Mouse (Mus musculus) neural tube, embryonic 12.5 days (tissue): ENCODE measurements around the gene 1810013L24Rik. TPM values are rescaled to one million over a fixed set of nuclear protein-coding genes. Genes with fewer than 3 reads are reported as not detected.
"Not testable (repeated sequence)": the region's sequence is repeated elsewhere in the genome, so short reads cannot be mapped to it uniquely, and the experiment has no call there.

Experiments
- ATAC-seq: fragments of 200-750 bp; cut with Nextera tagmentation; 2 replicates; pipeline ENCODE4 v1.8.0; 2017; ENCODE audit warnings: low read depth, mild to moderate bottlenecking, moderate TSS enrichment, moderate library complexity; ENCODE audit not compliant: low FRiP score
- H3K27ac ChIP-seq: fragments of 300-500 bp; sonication (generic); 2 replicates; pipeline ENCODE4 v1.5.1; 2016
- H3K27me3 ChIP-seq: fragments of 300-500 bp; sonication (generic); replicated peaks from 2 replicates; pipeline ENCODE4 v1.6.1; 2016; ENCODE audit warnings: mild to moderate bottlenecking
- H3K36me3 ChIP-seq: fragments of 300-500 bp; sonication (generic); 2 replicates; pipeline ENCODE4 v1.6.1; 2016; ENCODE audit warnings: mild to moderate bottlenecking
- H3K4me1 ChIP-seq: fragments of 300-500 bp; sonication (generic); 2 replicates; pipeline ENCODE4 v1.6.1; 2016
- H3K4me2 ChIP-seq: fragments of 300-500 bp; sonication (generic); replicated peaks from 2 replicates; pipeline ENCODE4 v1.6.1; 2016; ENCODE audit warnings: mild to moderate bottlenecking
- H3K4me3 ChIP-seq: fragments of 300-500 bp; sonication (generic); 2 replicates; pipeline ENCODE4 v1.5.1; 2016
- H3K9ac ChIP-seq: fragments of 300-500 bp; sonication (generic); 2 replicates; pipeline ENCODE4 v1.6.1; 2016; ENCODE audit warnings: mild to moderate bottlenecking
- H3K9me3 ChIP-seq: fragments of 300-500 bp; sonication (generic); 2 replicates; pipeline ENCODE4 v1.6.1; 2016; ENCODE audit warnings: mild to moderate bottlenecking
- WGBS: fragments of 180-500 bp; shearing (Covaris S2); methylation state at CpG from one replicate; pipeline ENCODE4 v1.1.7; 2016; 5-methylcytosine and 5-hydroxymethylcytosine counted together
- polyA plus RNA-seq: library from polyadenylated mRNA; unstranded; fragments of >200 nt; fragmentation: Nextera tagmentation; extraction: Ambion mirVana; gene quantifications from 2 replicates; pipeline ENCODE4 v1.2.1, GENCODE M21; 2016

1810013L24Rik gene
- polyA plus RNA-seq, 1 experiment from 2014 or later = 45.0 TPM

- 91% methylated on average over 6 of the region's 6 CpGs for WGBS
- H3K9me3 ChIP-seq = no peaks in the 10 kb centered on the region
- H3K9ac ChIP-seq = no peak overlapping the region
- no peaks in the 10 kb centered on the region for H3K4me1 ChIP-seq
- no peak overlapping the region for H3K4me2 ChIP-seq
- H3K36me3 ChIP-seq = no peaks in the 10 kb centered on the region; the same call in 1 of the 2 replicates
- H3K4me3 ChIP-seq = no peak overlapping the region
- ATAC-seq = no peak
- H3K27ac ChIP-seq = no peak overlapping the region
- H3K27me3 ChIP-seq = no peaks in the 10 kb centered on the region
Observed at GRCm38 (mm10) chr16:8871376-8871775, 41.5 kb downstream of the 1810013L24Rik start.

GRCm38 (mm10) chr16:8872019-8872418, 42.1 kb downstream of the 1810013L24Rik start:
- no peaks in the 10 kb centered on the region for H3K4me1 ChIP-seq
- H3K4me2 ChIP-seq = no peak overlapping the region
- 42% methylated on average over 5 of the region's 5 CpGs for WGBS
- no peak overlapping the region for H3K9ac ChIP-seq
- H3K4me3 ChIP-seq = no peak overlapping the region
- ATAC-seq = no peak
- H3K27ac ChIP-seq = no peak overlapping the region
- no peaks in the 10 kb centered on the region for H3K27me3 ChIP-seq
- no peaks in the 10 kb centered on the region for H3K9me3 ChIP-seq
- H3K36me3 ChIP-seq = no peaks in the 10 kb centered on the region

- Histone ChIP-seq H3K4me2 (no peak overlapping the region), H3K9ac (no peak overlapping the region), H3K4me1 (no peaks in the 10 kb centered on the region), H3K36me3 (no peaks in the 10 kb centered on the region), H3K4me3 (no peak overlapping the region), H3K27ac (no peak overlapping the region), H3K27me3 (no peaks in the 10 kb centered on the region), H3K9me3 (no peaks in the 10 kb centered on the region)
- WGBS = 64% methylated on average over 3 of the region's 3 CpGs
- no peak for ATAC-seq
Observed at GRCm38 (mm10) chr16:8872486-8872885, 42.6 kb downstream of the 1810013L24Rik start.

- Histone ChIP-seq H3K27me3 (no peaks in the 10 kb centered on the region), H3K4me3 (no peak overlapping the region), H3K4me2 (no peak overlapping the region), H3K9ac (no peak overlapping the region), H3K9me3 (no peaks in the 10 kb centered on the region), H3K27ac (no peak overlapping the region), H3K4me1 (0 out of 2 replicates have a peak, but pooled peaks cover 4% of the 10 kb centered on the region), H3K36me3 (no peaks in the 10 kb centered on the region)
- no peak for ATAC-seq
- WGBS = 10% methylated on average over 5 of the region's 5 CpGs
Observed at GRCm38 (mm10) chr16:8880076-8880475, 50.2 kb downstream of the 1810013L24Rik start.

- 44% methylated on average over 11 of the region's 11 CpGs for WGBS
- no peak; the same call in 1 of the 2 replicates for ATAC-seq
- H3K36me3 ChIP-seq = no peaks in the 10 kb centered on the region
- H3K27me3 ChIP-seq = no peaks in the 10 kb centered on the region
- H3K9ac ChIP-seq = no peak overlapping the region
- H3K4me1 ChIP-seq = 0 out of 2 replicates have a peak, but pooled peaks cover 4% of the 10 kb centered on the region
- H3K4me3 ChIP-seq = no peak overlapping the region
- no peaks in the 10 kb centered on the region for H3K9me3 ChIP-seq
- H3K4me2 ChIP-seq = no peak overlapping the region
- no peak overlapping the region for H3K27ac ChIP-seq
Observed at GRCm38 (mm10) chr16:8883674-8884241, 53.9 kb downstream of the 1810013L24Rik start.

GRCm38 (mm10) chr16:8894214-8894613, 64.3 kb downstream of the 1810013L24Rik start:
- H3K9me3 ChIP-seq, H3K27me3 ChIP-seq, H3K4me1 ChIP-seq, H3K36me3 ChIP-seq, H3K9ac ChIP-seq, H3K4me3 ChIP-seq, ATAC-seq, H3K27ac ChIP-seq, H3K4me2 ChIP-seq: not testable (repeated sequence)
- 37% methylated on average over 4 of the region's 4 CpGs for WGBS

- no peak overlapping the region for H3K4me2 ChIP-seq
- WGBS = 95% methylated on average over 4 of the region's 4 CpGs
- H3K9me3 ChIP-seq = no peaks in the 10 kb centered on the region
- ATAC-seq = no peak
- no peak overlapping the region for H3K9ac ChIP-seq
- no peaks in the 10 kb centered on the region for H3K36me3 ChIP-seq
- H3K27me3 ChIP-seq = no peaks in the 10 kb centered on the region
- no peak overlapping the region for H3K27ac ChIP-seq
- H3K4me3 ChIP-seq = no peak overlapping the region
- no peaks in the 10 kb centered on the region for H3K4me1 ChIP-seq
Observed at GRCm38 (mm10) chr16:8895301-8895700, 65.4 kb downstream of the 1810013L24Rik start.

GRCm38 (mm10) chr16:8906115-8906514, 76.2 kb downstream of the 1810013L24Rik start:
- not testable (repeated sequence) for H3K27me3 ChIP-seq, H3K9me3 ChIP-seq, H3K9ac ChIP-seq, H3K4me3 ChIP-seq, H3K36me3 ChIP-seq, H3K4me1 ChIP-seq, H3K4me2 ChIP-seq, ATAC-seq, H3K27ac ChIP-seq
- WGBS = 16% methylated on average over 2 of the region's 2 CpGs

Other genes with a start within 250 kb of the 1810013L24Rik start
- gene Pmm2, start 192.4 kb upstream of the 1810013L24Rik start, polyA plus RNA-seq = 47.3 and 49.3 TPM in 2 replicates
- 22.7 and 24.2 TPM in 2 replicates for gene Tmem186, start 192.4 kb upstream of the 1810013L24Rik start, polyA plus RNA-seq
- gene Carhsp1, start 157.9 kb upstream of the 1810013L24Rik start, polyA plus RNA-seq = 254 and 261 TPM in 2 replicates
- gene Gm5767, start 149.3 kb upstream of the 1810013L24Rik start, polyA plus RNA-seq = not detected in 2 replicates
- gene Usp7, start 37.8 kb upstream of the 1810013L24Rik start, polyA plus RNA-seq = 34.7 and 38.8 TPM in 2 replicates